Mouse (Mus musculus) myocyte (in vitro differentiated cells): ENCODE results near the gene Plekha7.

Experiments
- MYOD1 ChIP-seq, 3 experiments: IDR thresholded peaks; one replicate each; pipeline ENCODE4 v1.6.1; 2011; ENCODE audit warnings: control low read depth in 2 of 3, low read depth in 2 of 3, mild to moderate bottlenecking in 2 of 3, moderate library complexity in 1 of 3; ENCODE audit not compliant: insufficient read length in 2 of 3, control insufficient read depth in 1 of 3
- POLR2A ChIP-seq: IDR thresholded peaks from one replicate; pipeline ENCODE4 v1.6.1; 2011; ENCODE audit warnings: low read depth, mild to moderate bottlenecking, control low read depth, moderate library complexity; ENCODE audit not compliant: insufficient read length

DNA sequence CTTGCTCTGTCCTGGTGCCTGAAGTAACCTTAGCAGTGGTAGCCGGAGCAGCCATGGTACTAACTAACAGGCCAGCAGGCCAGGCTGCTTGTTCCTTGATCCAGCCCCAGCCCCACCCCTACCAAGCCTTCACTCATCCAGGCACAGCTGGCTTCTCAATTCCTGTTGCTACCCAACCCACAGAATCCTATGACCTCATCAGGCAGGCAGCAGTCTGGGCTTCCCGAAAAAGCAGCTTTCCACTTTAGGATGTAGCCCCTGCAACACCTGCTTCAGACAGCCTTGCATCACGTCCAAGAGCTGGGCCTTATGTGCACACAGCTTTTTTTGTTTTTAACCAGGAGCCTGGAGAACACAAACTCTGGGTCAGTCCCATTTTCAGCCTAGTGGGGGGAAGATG lies 117.0 kb downstream of the Plekha7 start:
- no peak for TF ChIP-seq POLR2A
- peak; percentile 7 to 92 (median 88) for TF ChIP-seq MYOD1 (IDR thresholded peaks at IDR 0.05; ENCODE audit: control insufficient read depth in 1 of 3, insufficient read length in 2 of 3, low read depth in 2 of 3)
